Mouse (Mus musculus) intestine, embryonic 14.5 days (tissue): ENCODE data around the gene Gm9639. TPM values are rescaled to one million over a fixed set of nuclear protein-coding genes. Genes with fewer than 3 reads are reported as not detected.

Experiments
- ATAC-seq: fragments of 200-750 bp; cut with Nextera tagmentation; replicated peaks from 2 replicates; pipeline ENCODE4 v1.8.0; 2017; ENCODE audit warnings: low read depth, moderate number of reproducible peaks, moderate TSS enrichment, moderate library complexity; ENCODE audit not compliant: low FRiP score, low TSS enrichment
- DNase-seq: peaks from one replicate; pipeline ENCODE4 v3.0.0-alpha.2; 2018; ENCODE audit warnings: low spot score
- H3K27ac ChIP-seq: fragments of 300-500 bp; sonication (generic); 2 replicates; pipeline ENCODE4 v1.5.1; 2014; ENCODE audit warnings: low read depth, mild to moderate bottlenecking, control low read depth
- H3K27me3 ChIP-seq: fragments of 300-500 bp; sonication (generic); replicated peaks from 2 replicates; pipeline ENCODE4 v1.6.1; 2014; ENCODE audit warnings: low read length, control low read depth; ENCODE audit not compliant: control insufficient read depth, insufficient read depth
- H3K36me3 ChIP-seq: fragments of 300-500 bp; sonication (generic); 2 replicates; pipeline ENCODE4 v1.6.1; 2014; ENCODE audit warnings: low read length, control low read depth; ENCODE audit not compliant: control insufficient read depth, insufficient read depth
- H3K4me1 ChIP-seq: fragments of 300-500 bp; sonication (generic); replicated peaks from 2 replicates; pipeline ENCODE4 v1.6.1; 2014; ENCODE audit warnings: low read length, control low read depth, mixed read lengths; ENCODE audit not compliant: control insufficient read depth, insufficient read depth
- H3K4me2 ChIP-seq: fragments of 300-500 bp; sonication (generic); 2 replicates; pipeline ENCODE4 v1.6.1; 2014; ENCODE audit warnings: low read length
- H3K4me3 ChIP-seq: fragments of 300-500 bp; sonication (generic); 2 replicates; pipeline ENCODE4 v1.5.1; 2014; ENCODE audit warnings: low read depth, low read length, control low read depth, mixed read lengths
- H3K9ac ChIP-seq: fragments of 300-500 bp; sonication (generic); 2 replicates; pipeline ENCODE4 v1.6.1; 2014; ENCODE audit warnings: mild to moderate bottlenecking, low read length
- H3K9me3 ChIP-seq: fragments of 300-500 bp; sonication (generic); 2 replicates; pipeline ENCODE4 v1.6.1; 2016; ENCODE audit warnings: low read length, control low read depth; ENCODE audit not compliant: control insufficient read depth
- WGBS: fragments of 180-500 bp; shearing (Covaris S2); extraction: QIAGEN DNeasy Blood & Tissue Kit; methylation state at CpG from one replicate; pipeline ENCODE4 v1.1.7; 2014; 5-methylcytosine and 5-hydroxymethylcytosine counted together
- polyA plus RNA-seq: library from polyadenylated mRNA; unstranded; fragments of >200 nt; fragmentation: Nextera tagmentation; extraction: Ambion mirVana; gene quantifications from 2 replicates; pipeline ENCODE4 v1.2.1, GENCODE M21; 2014

Gm9639 gene
- polyA plus RNA-seq = not detected in 2 replicates

GRCm38 (mm10) chr10:77794976-77795375, at the start of gene Gm9639:
Gene Gm9639, minus strand, starts transcription at chr10:77795076.
- WGBS = 57% methylated on average over 2 of the region's 2 CpGs
- Histone ChIP-seq H3K27ac (no peak within 1 kb of the TSS), H3K4me3 (no peak within 1 kb of the TSS), H3K9me3 (no peaks in the 10 kb centered on the region), H3K9ac (no peak within 1 kb of the TSS), H3K27me3 (no peaks in the 10 kb centered on the region), H3K4me2 (no peak within 1 kb of the TSS), H3K4me1 (no peaks in the 10 kb centered on the region), H3K36me3 (no peaks in the 10 kb centered on the region)
- ATAC-seq (no peak), DNase-seq (no peak)

GRCm38 (mm10) chr10:77839006-77839405, 44.1 kb upstream of the Gm9639 start:
- Histone ChIP-seq H3K4me3 (no peak overlapping the region), H3K36me3 (no peaks in the 10 kb centered on the region), H3K27me3 (no peaks in the 10 kb centered on the region), H3K4me1 (no peaks in the 10 kb centered on the region), H3K9ac (no peak overlapping the region), H3K27ac (no peak overlapping the region), H3K9me3 (0 out of 2 replicates have a peak, but pooled peaks cover 3% of the 10 kb centered on the region), H3K4me2 (no peak overlapping the region)
- ATAC-seq = no peak
- WGBS = 74% methylated on average over 6 of the region's 6 CpGs
- DNase-seq = no peak

GRCm38 (mm10) chr10:77835647-77836046, 40.8 kb upstream of the Gm9639 start, which contains the start of gene Krtap10-10:
Gene Krtap10-10, plus strand, starts transcription at chr10:77835947.
- Histone ChIP-seq H3K27ac (no peak within 1 kb of the TSS), H3K9me3 (peaks cover 2% of the 10 kb centered on the region; the same call in 1 of the 2 replicates), H3K27me3 (no peaks in the 10 kb centered on the region), H3K4me3 (no peak within 1 kb of the TSS), H3K9ac (no peak within 1 kb of the TSS), H3K4me1 (no peaks in the 10 kb centered on the region), H3K36me3 (no peaks in the 10 kb centered on the region), H3K4me2 (no peak within 1 kb of the TSS)
- no peak for ATAC-seq
- 64% methylated on average over 9 of the region's 9 CpGs for WGBS
- DNase-seq = no peak

- no peak within 1 kb of the TSS for H3K4me3 ChIP-seq
- ATAC-seq = no peak
- DNase-seq = no peak
- no peaks in the 10 kb centered on the region for H3K4me1 ChIP-seq
- H3K9ac ChIP-seq = no peak within 1 kb of the TSS
- no peak within 1 kb of the TSS for H3K4me2 ChIP-seq
- H3K36me3 ChIP-seq = no peaks in the 10 kb centered on the region
- H3K27ac ChIP-seq = no peak within 1 kb of the TSS
- no peaks in the 10 kb centered on the region for H3K27me3 ChIP-seq
- 62% methylated on average over 6 of the region's 6 CpGs for WGBS
- H3K9me3 ChIP-seq = 0 out of 2 replicates have a peak, but pooled peaks cover 5% of the 10 kb centered on the region
Measured at GRCm38 (mm10) chr10:77826951-77827350, 32.1 kb upstream of the Gm9639 start, which contains the start of gene Krtap10-4. Gene Krtap10-4, minus strand, starts transcription at chr10:77827095.

- Histone ChIP-seq H3K27ac (no peak overlapping the region), H3K9ac (no peak overlapping the region), H3K36me3 (no peaks in the 10 kb centered on the region), H3K4me1 (no peaks in the 10 kb centered on the region), H3K4me3 (no peak overlapping the region), H3K4me2 (no peak overlapping the region), H3K27me3 (no peaks in the 10 kb centered on the region), H3K9me3 (0 out of 2 replicates have a peak, but pooled peaks cover 5% of the 10 kb centered on the region)
- no peak for DNase-seq
- no peak for ATAC-seq
- 37% methylated on average over 4 of the region's 4 CpGs for WGBS
Measured at GRCm38 (mm10) chr10:77819203-77819602, 24.3 kb upstream of the Gm9639 start.

- no peak for ATAC-seq
- H3K9ac ChIP-seq = no peak overlapping the region
- no peak overlapping the region for H3K27ac ChIP-seq
- WGBS = 96% methylated on average over 4 of the region's 4 CpGs
- H3K9me3 ChIP-seq = no peaks in the 10 kb centered on the region
- no peaks in the 10 kb centered on the region for H3K4me1 ChIP-seq
- DNase-seq = no peak
- no peak overlapping the region for H3K4me2 ChIP-seq
- no peaks in the 10 kb centered on the region for H3K27me3 ChIP-seq
- no peak overlapping the region for H3K4me3 ChIP-seq
- H3K36me3 ChIP-seq = no peaks in the 10 kb centered on the region
Measured at GRCm38 (mm10) chr10:77818523-77818922, 23.6 kb upstream of the Gm9639 start.

GRCm38 (mm10) chr10:77815514-77815913, 20.6 kb upstream of the Gm9639 start:
- Histone ChIP-seq H3K9ac (no peak overlapping the region), H3K9me3 (no peaks in the 10 kb centered on the region), H3K27me3 (no peaks in the 10 kb centered on the region), H3K27ac (no peak overlapping the region), H3K4me2 (no peak overlapping the region), H3K4me1 (no peaks in the 10 kb centered on the region), H3K4me3 (no peak overlapping the region), H3K36me3 (no peaks in the 10 kb centered on the region)
- ATAC-seq (no peak), DNase-seq (peak; percentile 59)
- 30% methylated on average over 5 of the region's 5 CpGs for WGBS

GRCm38 (mm10) chr10:77814382-77814781, 19.5 kb upstream of the Gm9639 start, which contains the start of gene Gm2696:
Gene Gm2696, plus strand, starts transcription at chr10:77814682.
- Histone ChIP-seq H3K9me3 (0 out of 2 replicates have a peak, but pooled peaks cover 6% of the 10 kb centered on the region), H3K36me3 (no peaks in the 10 kb centered on the region), H3K4me3 (no peak within 1 kb of the TSS), H3K27ac (no peak within 1 kb of the TSS), H3K9ac (no peak within 1 kb of the TSS), H3K4me2 (no peak within 1 kb of the TSS), H3K4me1 (no peaks in the 10 kb centered on the region), H3K27me3 (no peaks in the 10 kb centered on the region)
- ATAC-seq (no peak), DNase-seq (no peak)
- 44% methylated on average over 4 of the region's 4 CpGs for WGBS

GRCm38 (mm10) chr10:77811743-77812142, 16.9 kb upstream of the Gm9639 start, which contains the start of gene Gm9507:
Gene Gm9507, minus strand, starts transcription at chr10:77811843.
- Histone ChIP-seq H3K4me2 (no peak within 1 kb of the TSS), H3K36me3 (no peaks in the 10 kb centered on the region), H3K9me3 (0 out of 2 replicates have a peak, but pooled peaks cover 6% of the 10 kb centered on the region), H3K9ac (no peak within 1 kb of the TSS), H3K27me3 (no peaks in the 10 kb centered on the region), H3K27ac (no peak within 1 kb of the TSS), H3K4me3 (no peak within 1 kb of the TSS), H3K4me1 (no peaks in the 10 kb centered on the region)
- DNase-seq (no peak), ATAC-seq (no peak)
- WGBS = 70% methylated on average over 5 of the region's 5 CpGs
